ENCODE assay signal across 1 mouse cellular context in the genomic region with DNA sequence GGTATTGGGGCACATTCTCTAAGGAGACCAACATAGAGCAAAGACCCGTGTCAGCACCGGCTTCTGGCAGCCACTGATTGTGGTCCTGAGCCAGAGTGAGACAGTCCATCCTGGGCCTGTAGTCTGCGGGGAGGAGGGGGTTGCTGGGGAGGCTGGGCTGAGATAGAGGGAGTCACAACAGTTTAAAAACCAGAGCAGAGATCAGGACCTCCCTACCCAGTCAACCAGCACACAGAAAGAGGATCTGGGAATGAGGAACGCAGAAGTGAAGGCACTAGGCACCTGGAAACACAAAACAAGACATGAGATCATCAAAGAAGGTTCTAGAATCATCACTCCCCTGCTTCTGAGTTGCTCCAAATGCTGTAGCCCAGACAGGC.
TF ChIP-seq lines count a peak whose summit lies in the region.

No protein-coding gene starts in this region.

TF ChIP-seq in CH12.LX, 34 proteins besides CTCF, POLR2A, EP300 and RAD21 (continued from another document):
- no peak for TF ChIP-seq UBTF (IDR thresholded peaks at IDR 0.05; ENCODE audit: low read depth, low read length)
- no peak for TF ChIP-seq USF1 (IDR thresholded peaks at IDR 0.05; ENCODE audit: low read depth, low read length)
- TF ChIP-seq MAFK (IDR thresholded peaks at IDR 0.05; ENCODE audit: insufficient replicate concordance, low read length) = no peak
- TF ChIP-seq GABPA (IDR thresholded peaks at IDR 0.05; ENCODE audit: insufficient replicate concordance, low read depth, low read length) = no peak
- peak; percentile 40 for TF ChIP-seq CHD2 (IDR thresholded peaks at IDR 0.05; ENCODE audit: low read length)
